Mouse (Mus musculus) ovary, postnatal 10 days (tissue): Measurements from ENCODE around the gene Zfp282.

Source experiments
- DNase-seq: peaks from one replicate; pipeline ENCODE4 v3.0.0; 2022; ENCODE audit warnings: low spot score

Zfp282 gene

GRCm38 (mm10) chr6:47903587-47903986, 26.6 kb downstream of the Zfp282 start:
- no peak for DNase-seq

DNA sequence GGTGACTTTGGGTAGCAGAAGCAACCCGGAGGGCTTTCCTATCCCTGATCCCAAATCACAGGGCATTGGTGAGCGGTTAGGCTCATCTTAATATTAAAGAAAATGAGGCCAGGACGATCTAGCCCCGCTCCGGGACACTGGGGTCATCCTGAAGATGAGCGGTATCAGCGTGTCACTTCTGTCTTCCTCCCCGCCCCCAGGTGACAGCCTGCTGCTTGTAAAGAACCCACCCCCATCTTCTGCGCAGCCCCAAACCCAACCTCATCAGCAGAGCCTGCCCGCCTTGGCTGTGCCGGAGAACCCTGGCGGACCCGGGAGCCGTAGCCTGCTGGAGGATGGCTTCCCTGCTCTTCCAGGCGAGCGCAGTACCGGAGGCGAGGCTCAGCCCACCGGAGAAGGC, 27.4 kb downstream of the Zfp282 start:
- DNase-seq = no peak

GRCm38 (mm10) chr6:47904917-47905695, 28.1 kb downstream of the Zfp282 start:
- DNase-seq = no peak

DNA sequence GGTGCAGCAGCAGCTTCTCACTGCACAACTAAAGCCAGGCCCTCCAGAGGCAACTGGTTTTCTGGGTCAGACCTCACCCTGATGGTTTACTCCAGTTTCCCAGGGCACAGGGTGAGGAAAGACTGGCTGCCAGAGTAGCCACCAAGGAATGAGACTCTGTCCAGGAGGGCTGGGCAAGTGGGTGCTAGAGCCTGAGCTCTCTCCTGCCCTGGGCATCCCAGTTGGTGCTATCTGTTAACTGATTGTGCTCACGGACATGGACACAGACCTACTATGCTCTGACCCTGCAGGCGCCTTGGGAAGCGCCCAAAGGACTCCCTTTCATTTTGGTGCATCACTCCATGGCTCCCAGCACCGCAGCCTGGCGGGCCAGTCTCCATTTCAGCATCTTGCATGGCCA, 29.3 kb downstream of the Zfp282 start:
- no peak for DNase-seq

- DNase-seq = no peak
These were observed 32.0 kb downstream of the Zfp282 start for GRCm38 (mm10) chr6:47909007-47909406.

DNA sequence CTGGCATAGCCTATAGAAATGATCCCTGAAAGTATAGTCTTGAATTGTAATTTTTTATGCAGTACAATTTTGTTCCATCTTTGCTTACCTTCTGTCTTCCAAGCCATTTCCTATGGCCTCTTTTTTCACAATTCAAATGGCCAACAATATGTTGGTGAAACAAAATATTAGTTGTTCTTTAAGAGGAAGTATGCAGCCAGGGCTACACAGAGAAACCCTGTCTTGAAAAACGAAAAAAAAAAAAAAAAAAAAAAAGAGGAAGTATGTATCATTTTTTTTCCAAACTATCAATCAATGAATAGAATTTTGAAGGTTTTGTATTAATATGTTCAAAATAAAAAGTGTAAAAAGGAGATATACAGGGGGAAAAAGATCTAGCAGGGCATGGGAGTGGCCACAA, 34.6 kb downstream of the Zfp282 start:
- DNase-seq = no peak

- no peak for DNase-seq
These were observed 36.0 kb downstream of the Zfp282 start for GRCm38 (mm10) chr6:47912991-47913390.

- DNase-seq = no peak
These were observed 40.0 kb downstream of the Zfp282 start for GRCm38 (mm10) chr6:47917051-47917450.

DNA sequence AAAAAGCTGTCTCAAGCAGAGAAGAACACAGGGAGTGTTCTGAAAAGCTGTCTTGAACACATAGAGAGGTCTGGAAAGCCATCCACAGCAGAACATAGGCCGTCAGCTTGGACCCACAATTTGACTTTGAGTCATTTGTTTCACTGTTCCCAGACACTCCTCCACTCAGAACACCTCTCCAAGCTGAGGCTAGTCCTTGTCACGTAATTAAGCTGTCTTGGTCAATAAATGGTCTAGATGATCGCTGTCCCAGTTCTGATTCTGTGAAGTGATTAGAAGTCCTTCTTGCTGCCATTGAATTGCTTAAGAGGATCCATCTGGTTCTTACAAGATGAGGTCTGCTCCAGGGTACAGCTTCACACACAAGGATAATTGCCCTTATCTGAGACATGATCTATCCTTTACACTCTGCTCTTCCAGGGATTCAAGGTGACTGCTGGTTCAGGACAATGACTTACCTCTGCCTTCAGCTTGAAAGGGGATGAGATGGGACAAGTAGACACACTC, 41.8 kb downstream of the Zfp282 start:
- no peak for DNase-seq

- no peak for DNase-seq
These were observed 42.8 kb downstream of the Zfp282 start for GRCm38 (mm10) chr6:47919646-47920446.

GRCm38 (mm10) chr6:47920447-47921340, 43.7 kb downstream of the Zfp282 start, which contains the start of gene Zfp212:
Gene Zfp212, plus strand, starts transcription at chr6:47920476.
- DNase-seq = peak; percentile 72

GRCm38 (mm10) chr6:47942461-47942860, 65.5 kb downstream of the Zfp282 start:
- no peak for DNase-seq

GRCm38 (mm10) chr6:47943021-47943691, 66.2 kb downstream of the Zfp282 start:
- DNase-seq = peak; percentile 32

GRCm38 (mm10) chr6:47943721-47944120, 66.7 kb downstream of the Zfp282 start:
- DNase-seq = no peak

DNA sequence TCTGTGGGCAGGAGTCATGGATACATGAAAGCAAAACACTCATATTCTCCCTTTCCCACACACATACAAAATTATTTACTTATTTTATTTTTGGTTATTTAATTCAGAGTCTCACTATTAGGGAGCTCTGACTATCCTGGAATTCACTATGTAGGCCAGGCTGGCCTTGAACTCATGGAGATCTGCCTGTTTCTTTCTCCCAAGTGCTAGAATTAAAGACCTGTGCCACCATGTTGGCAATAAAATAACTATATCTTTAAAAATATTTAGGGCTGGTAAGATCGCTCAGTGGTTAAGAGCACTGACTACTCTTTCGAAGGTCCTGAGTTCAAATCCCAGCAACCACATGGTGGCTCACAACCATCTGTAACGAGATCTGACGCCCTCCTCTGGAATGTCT, 70.4 kb downstream of the Zfp282 start:
- DNase-seq = no peak

- DNase-seq = peak; percentile 84
These were observed 76.3 kb downstream of the Zfp282 start, which contains the start of gene Zfp956 for GRCm38 (mm10) chr6:47953191-47953726. Gene Zfp956, plus strand, starts transcription at chr6:47953390.

DNA sequence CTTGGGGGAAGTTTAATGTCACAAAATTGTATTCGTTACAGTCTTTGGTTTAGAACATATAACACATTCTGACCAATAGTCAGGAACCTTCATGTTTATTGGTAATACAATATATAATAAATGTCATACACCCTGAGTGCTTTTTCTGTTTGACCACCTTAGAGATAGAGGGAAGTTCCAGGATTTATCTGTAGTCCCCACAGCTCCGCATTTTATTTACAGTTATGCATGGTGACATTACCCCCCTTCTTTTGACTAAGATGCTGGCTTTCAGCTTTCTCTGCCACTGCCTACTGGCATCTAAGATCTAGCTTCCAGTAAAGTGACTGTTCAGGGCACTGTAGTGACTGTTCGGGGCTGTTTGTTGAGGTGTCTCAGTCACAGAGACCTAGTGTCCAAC, 77.4 kb downstream of the Zfp282 start:
- no peak for DNase-seq

DNA sequence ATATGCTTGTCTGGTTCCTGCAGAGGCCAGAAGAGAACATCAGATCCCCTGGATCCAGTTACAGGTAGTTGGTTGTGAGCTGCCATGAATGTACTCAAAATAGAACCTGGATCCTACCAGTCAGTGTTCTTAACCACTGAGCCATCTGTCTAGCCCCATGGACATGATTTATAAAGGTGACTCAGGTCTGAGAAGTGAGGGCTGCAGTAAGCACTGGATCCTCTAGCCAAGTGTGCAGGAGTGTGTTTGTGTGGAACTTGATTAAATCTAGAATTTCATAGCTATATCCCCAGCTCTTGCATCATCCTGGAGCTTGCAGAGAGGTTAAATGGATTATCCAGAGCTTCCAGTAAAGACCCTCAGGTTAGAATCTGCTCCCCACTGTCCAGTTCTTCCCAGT, 80.8 kb downstream of the Zfp282 start:
- no peak for DNase-seq
